Mouse (Mus musculus) limb, embryonic 13.5 days (tissue): ENCODE results near the gene Cntnap4. TPM values are rescaled to one million over a fixed set of nuclear protein-coding genes. Genes with fewer than 3 reads are reported as not detected.

Experiments
- ATAC-seq: fragments of 200-750 bp; cut with Nextera tagmentation; 2 replicates; pipeline ENCODE4 v1.8.0; 2017; ENCODE audit warnings: low read depth, moderate number of reproducible peaks, moderate TSS enrichment; ENCODE audit not compliant: low FRiP score
- H3K27ac ChIP-seq: fragments of 300-500 bp; sonication (generic); 2 replicates; pipeline ENCODE4 v1.5.1; 2015; ENCODE audit warnings: inconsistent platforms, mild to moderate bottlenecking, moderate library complexity
- H3K27me3 ChIP-seq: fragments of 300-500 bp; sonication (generic); 2 replicates; pipeline ENCODE4 v1.6.1; 2015; ENCODE audit warnings: mild to moderate bottlenecking, inconsistent platforms
- H3K36me3 ChIP-seq: fragments of 300-500 bp; sonication (generic); 2 replicates; pipeline ENCODE4 v1.6.1; 2015; ENCODE audit warnings: inconsistent platforms, mild to moderate bottlenecking, moderate library complexity
- H3K4me1 ChIP-seq: fragments of 300-500 bp; sonication (generic); 2 replicates; pipeline ENCODE4 v1.6.1; 2015; ENCODE audit warnings: inconsistent platforms
- H3K4me2 ChIP-seq: fragments of 300-500 bp; sonication (generic); replicated peaks from 2 replicates; pipeline ENCODE4 v1.6.1; 2015; ENCODE audit warnings: inconsistent platforms, mild to moderate bottlenecking, moderate library complexity
- H3K4me3 ChIP-seq: fragments of 300-500 bp; sonication (generic); 2 replicates; pipeline ENCODE4 v1.5.1; 2015; ENCODE audit warnings: moderate library complexity, mild to moderate bottlenecking, inconsistent platforms
- H3K9ac ChIP-seq: fragments of 300-500 bp; sonication (generic); 2 replicates; pipeline ENCODE4 v1.6.1; 2015; ENCODE audit warnings: mild to moderate bottlenecking, inconsistent platforms
- H3K9me3 ChIP-seq: fragments of 300-500 bp; sonication (generic); 2 replicates; pipeline ENCODE4 v1.6.1; 2016; ENCODE audit warnings: inconsistent platforms
- WGBS: fragments of 180-500 bp; shearing (Covaris S2); methylation state at CpG from one replicate; pipeline ENCODE4 v1.1.7; 2015; 5-methylcytosine and 5-hydroxymethylcytosine counted together
- polyA plus RNA-seq: library from polyadenylated mRNA; unstranded; fragments of >200 nt; fragmentation: Nextera tagmentation; extraction: Ambion mirVana; gene quantifications from 2 replicates; pipeline ENCODE4 v1.2.1, GENCODE M21; 2015

Gene Cntnap4
- polyA plus RNA-seq, 1 experiment from 2014 or later: 3.4 TPM

- ATAC-seq: no peak
- Histone ChIP-seq H3K4me2 (no peak overlapping the region), H3K9me3 (no peaks in the 10 kb centered on the region), H3K9ac (no peak overlapping the region), H3K36me3 (no peaks in the 10 kb centered on the region), H3K27ac (no peak overlapping the region), H3K27me3 (no peaks in the 10 kb centered on the region), H3K4me1 (no peaks in the 10 kb centered on the region), H3K4me3 (no peak overlapping the region)
- WGBS: 84% methylated on average over 7 of the region's 7 CpGs
Observed at GRCm38 (mm10) chr8:112628791-112629190, 58.9 kb downstream of the Cntnap4 start.

GRCm38 (mm10) chr8:112652657-112653056, 82.8 kb downstream of the Cntnap4 start:
- H3K9me3 ChIP-seq: no peaks in the 10 kb centered on the region
- H3K4me1 ChIP-seq: no peaks in the 10 kb centered on the region
- no peaks in the 10 kb centered on the region for H3K36me3 ChIP-seq
- H3K9ac ChIP-seq: no peak overlapping the region
- H3K27me3 ChIP-seq: no peaks in the 10 kb centered on the region
- WGBS: 93% methylated on average over 4 of the region's 4 CpGs
- no peak for ATAC-seq
- H3K4me2 ChIP-seq: no peak overlapping the region
- H3K4me3 ChIP-seq: no peak overlapping the region
- H3K27ac ChIP-seq: no peak overlapping the region

GRCm38 (mm10) chr8:112653276-112653675, 83.4 kb downstream of the Cntnap4 start:
- Histone ChIP-seq H3K9me3 (no peaks in the 10 kb centered on the region), H3K9ac (no peak overlapping the region), H3K4me2 (no peak overlapping the region), H3K27ac (no peak overlapping the region), H3K27me3 (no peaks in the 10 kb centered on the region), H3K36me3 (no peaks in the 10 kb centered on the region), H3K4me3 (no peak overlapping the region), H3K4me1 (no peaks in the 10 kb centered on the region)
- 100% methylated on average over 1 of the region's 1 CpGs for WGBS
- ATAC-seq: no peak

GRCm38 (mm10) chr8:112653994-112654393, 84.2 kb downstream of the Cntnap4 start:
- Histone ChIP-seq H3K9me3 (no peaks in the 10 kb centered on the region), H3K27me3 (no peaks in the 10 kb centered on the region), H3K4me1 (no peaks in the 10 kb centered on the region), H3K9ac (no peak overlapping the region), H3K4me3 (no peak overlapping the region), H3K27ac (no peak overlapping the region), H3K4me2 (no peak overlapping the region), H3K36me3 (no peaks in the 10 kb centered on the region)
- WGBS: 85% methylated on average over 3 of the region's 3 CpGs
- ATAC-seq: no peak

GRCm38 (mm10) chr8:112664067-112664466, 94.2 kb downstream of the Cntnap4 start:
- Histone ChIP-seq H3K4me2 (no peak overlapping the region), H3K4me3 (no peak overlapping the region), H3K9ac (no peak overlapping the region), H3K9me3 (no peaks in the 10 kb centered on the region), H3K36me3 (no peaks in the 10 kb centered on the region), H3K27ac (no peak overlapping the region), H3K4me1 (peaks cover 17% of the 10 kb centered on the region; the same call in 1 of the 2 replicates), H3K27me3 (no peaks in the 10 kb centered on the region)
- ATAC-seq: no peak
- 32% methylated on average over 3 of the region's 3 CpGs for WGBS

- H3K4me2 ChIP-seq: no peak overlapping the region
- no peak overlapping the region for H3K4me3 ChIP-seq
- no peaks in the 10 kb centered on the region for H3K9me3 ChIP-seq
- 44% methylated on average over 1 of the region's 1 CpGs for WGBS
- H3K9ac ChIP-seq: no peak overlapping the region
- H3K4me1 ChIP-seq: no peaks in the 10 kb centered on the region
- H3K27me3 ChIP-seq: no peaks in the 10 kb centered on the region
- H3K27ac ChIP-seq: no peak overlapping the region
- H3K36me3 ChIP-seq: no peaks in the 10 kb centered on the region
- ATAC-seq: no peak
Observed at GRCm38 (mm10) chr8:112674671-112675070, 104.8 kb downstream of the Cntnap4 start.

GRCm38 (mm10) chr8:112681757-112682156, 111.9 kb downstream of the Cntnap4 start:
- no peaks in the 10 kb centered on the region for H3K27me3 ChIP-seq
- ATAC-seq: no peak
- 82% methylated on average over 9 of the region's 9 CpGs for WGBS

GRCm38 (mm10) chr8:112695708-112696107, 125.9 kb downstream of the Cntnap4 start:
- no peaks in the 10 kb centered on the region for H3K36me3 ChIP-seq
- no peaks in the 10 kb centered on the region for H3K27me3 ChIP-seq
- no peak for ATAC-seq
- no peaks in the 10 kb centered on the region for H3K4me1 ChIP-seq
- H3K4me2 ChIP-seq: no peak overlapping the region
- H3K27ac ChIP-seq: no peak overlapping the region
- H3K4me3 ChIP-seq: no peak overlapping the region
- no peaks in the 10 kb centered on the region for H3K9me3 ChIP-seq
- H3K9ac ChIP-seq: no peak overlapping the region

More at GRCm38 (mm10) chr8:112681757-112682156, 111.9 kb downstream of the Cntnap4 start:
- Histone ChIP-seq H3K9ac (no peak overlapping the region), H3K27ac (no peak overlapping the region), H3K4me2 (no peak overlapping the region), H3K4me1 (no peaks in the 10 kb centered on the region), H3K9me3 (no peaks in the 10 kb centered on the region), H3K4me3 (no peak overlapping the region), H3K36me3 (no peaks in the 10 kb centered on the region)

- 83% methylated on average over 3 of the region's 3 CpGs for WGBS
- H3K27me3 ChIP-seq: no peaks in the 10 kb centered on the region
- H3K9ac ChIP-seq: no peak overlapping the region
- H3K27ac ChIP-seq: no peak overlapping the region
- H3K9me3 ChIP-seq: no peaks in the 10 kb centered on the region
- H3K4me2 ChIP-seq: no peak overlapping the region
- H3K4me1 ChIP-seq: no peaks in the 10 kb centered on the region
- H3K36me3 ChIP-seq: no peaks in the 10 kb centered on the region
- ATAC-seq: no peak
- no peak overlapping the region for H3K4me3 ChIP-seq
Observed at GRCm38 (mm10) chr8:112698141-112698540, 128.3 kb downstream of the Cntnap4 start.

GRCm38 (mm10) chr8:112716982-112717381, 147.1 kb downstream of the Cntnap4 start:
- H3K4me1 ChIP-seq: no peaks in the 10 kb centered on the region
- WGBS: 63% methylated on average over 3 of the region's 3 CpGs
- no peak for ATAC-seq
- H3K4me2 ChIP-seq: no peak overlapping the region
- H3K9ac ChIP-seq: no peak overlapping the region
- no peaks in the 10 kb centered on the region for H3K27me3 ChIP-seq
- H3K27ac ChIP-seq: no peak overlapping the region
- no peaks in the 10 kb centered on the region for H3K9me3 ChIP-seq
- no peak overlapping the region for H3K4me3 ChIP-seq
- no peaks in the 10 kb centered on the region for H3K36me3 ChIP-seq

- no peak overlapping the region for H3K4me3 ChIP-seq
- no peak overlapping the region for H3K4me2 ChIP-seq
- H3K27ac ChIP-seq: no peak overlapping the region
- no peaks in the 10 kb centered on the region for H3K9me3 ChIP-seq
- WGBS: 43% methylated on average over 9 of the region's 9 CpGs
- H3K27me3 ChIP-seq: no peaks in the 10 kb centered on the region
- ATAC-seq: no peak
- H3K4me1 ChIP-seq: peaks cover 15% of the 10 kb centered on the region
- H3K9ac ChIP-seq: no peak overlapping the region
- H3K36me3 ChIP-seq: no peaks in the 10 kb centered on the region
Observed at GRCm38 (mm10) chr8:112724918-112725317, 155.1 kb downstream of the Cntnap4 start.

- H3K4me1 ChIP-seq: peaks cover 8% of the 10 kb centered on the region; the same call in 1 of the 2 replicates
- no peaks in the 10 kb centered on the region for H3K27me3 ChIP-seq
- ATAC-seq: no peak
- no peaks in the 10 kb centered on the region for H3K9me3 ChIP-seq
- 87% methylated on average over 15 of the region's 15 CpGs for WGBS
- no peak overlapping the region for H3K4me2 ChIP-seq
- H3K9ac ChIP-seq: no peak overlapping the region
- no peak overlapping the region for H3K4me3 ChIP-seq
- no peaks in the 10 kb centered on the region for H3K36me3 ChIP-seq
- H3K27ac ChIP-seq: no peak overlapping the region
Observed at GRCm38 (mm10) chr8:112730583-112731432, 161.0 kb downstream of the Cntnap4 start.

GRCm38 (mm10) chr8:112735575-112735974, 165.7 kb downstream of the Cntnap4 start:
- Histone ChIP-seq H3K9me3 (no peaks in the 10 kb centered on the region), H3K27ac (no peak overlapping the region), H3K36me3 (no peaks in the 10 kb centered on the region), H3K4me2 (no peak overlapping the region), H3K4me1 (no peaks in the 10 kb centered on the region; the same call in 1 of the 2 replicates), H3K27me3 (no peaks in the 10 kb centered on the region), H3K4me3 (no peak overlapping the region), H3K9ac (no peak overlapping the region)
- 83% methylated on average over 3 of the region's 3 CpGs for WGBS
- no peak for ATAC-seq
